Mouse (Mus musculus): Measurements from ENCODE around the gene Tas2r119.

The Tas2r119 gene

DNA sequence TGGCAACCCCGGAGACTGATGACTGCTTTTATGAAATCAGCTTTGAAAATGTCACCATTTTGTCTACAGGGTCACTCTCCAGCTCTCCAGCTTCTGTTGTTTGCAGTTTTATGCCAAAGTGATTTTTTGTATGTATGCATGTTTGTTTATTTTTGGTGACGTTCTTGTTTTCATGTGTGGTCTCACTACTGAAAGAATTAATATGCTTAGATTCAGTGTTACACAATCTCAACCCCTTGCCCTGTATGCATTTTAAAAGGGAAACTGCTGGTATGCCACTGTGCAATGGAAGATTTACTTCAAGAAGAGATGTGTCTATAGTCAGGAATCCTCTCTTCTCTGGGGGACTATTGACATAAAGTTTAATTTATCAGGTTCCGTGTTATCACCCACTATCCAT, 48.3 kb downstream of the Tas2r119 start:
- in situ Hi-C loops (cut with MboI, MseI) = no loop called here

DNA sequence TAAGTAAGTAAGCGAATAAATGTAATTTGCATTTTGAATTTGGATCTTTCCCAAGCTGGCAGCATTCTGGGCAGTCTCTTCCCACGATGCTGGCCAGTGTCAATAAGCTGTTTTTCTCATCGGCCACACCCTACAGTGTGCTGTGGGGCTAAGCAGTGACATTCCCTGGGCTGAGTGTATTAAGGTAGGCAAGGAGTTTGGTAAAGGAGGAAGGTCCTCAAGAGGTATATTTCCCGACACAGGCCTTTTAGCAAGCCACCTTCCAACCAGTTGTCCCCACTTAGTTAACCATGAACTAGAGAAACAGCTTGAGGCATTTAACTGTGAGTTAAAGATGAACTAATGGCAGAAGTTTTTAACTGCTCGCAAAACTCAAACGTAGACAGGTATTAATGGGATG, 49.3 kb downstream of the Tas2r119 start:
- in situ Hi-C loops (cut with MboI, MseI) = no loop called here

DNA sequence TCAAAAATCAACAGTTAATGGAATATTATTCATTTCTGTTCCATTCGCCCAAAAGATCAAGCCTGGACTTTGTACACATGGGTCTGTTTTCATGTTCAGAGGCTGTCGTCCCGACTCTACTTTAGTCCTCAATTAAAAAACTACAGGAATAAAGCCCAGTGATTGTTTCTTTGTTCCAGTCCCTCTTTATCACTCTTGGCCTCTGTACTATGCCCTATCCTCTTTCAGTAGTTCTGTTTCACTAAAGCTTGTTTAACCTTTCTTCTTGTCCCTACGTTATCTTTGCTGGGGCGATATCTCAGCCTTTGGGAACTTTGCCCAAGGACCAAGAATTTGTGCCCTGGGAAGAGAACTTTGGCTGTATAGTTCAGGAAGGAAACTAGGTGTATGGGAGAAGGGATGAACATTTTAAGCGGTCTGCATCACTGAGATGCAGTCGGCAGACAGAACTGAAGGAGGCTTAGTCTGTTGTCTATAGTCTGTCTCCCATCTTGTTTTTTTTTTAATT, 49.9 kb downstream of the Tas2r119 start:
- in situ Hi-C loops (cut with MboI, MseI) = no loop called here

Measured in regulatory T cell (primary cell).